Mouse (Mus musculus): ENCODE results near the gene Gm45261. TPM values are rescaled to one million over a fixed set of nuclear protein-coding genes. Genes with fewer than 3 reads are reported as not detected.

Gene Gm45261
- not detected in 2 replicates for polyA plus RNA-seq (2015; fragmentation: Nextera tagmentation; extraction: Ambion mirVana)

GRCm38 (mm10) chr1:80461348-80461747 is at the start of gene Gm45261:
TSS of gene Gm45261 (minus strand) at chr1:80461448.
- Histone ChIP-seq H3K27ac (ENCODE audit: low read depth, low read length) (no peak within 1 kb of the TSS), H3K27me3 (replicated peaks; ENCODE audit: control insufficient read depth, insufficient read depth, low read length) (no peaks in the 10 kb centered on the region), H3K4me2 (replicated peaks; ENCODE audit: low read depth) (no peak within 1 kb of the TSS), H3K4me1 (replicated peaks; ENCODE audit: control insufficient read depth, insufficient read depth, low read length) (no peaks in the 10 kb centered on the region), H3K9ac (ENCODE audit: low read depth, low read length) (no peak within 1 kb of the TSS), H3K4me3 (ENCODE audit: low read depth, low read length) (no peak within 1 kb of the TSS), H3K36me3 (ENCODE audit: control insufficient read depth, insufficient read depth) (no peaks in the 10 kb centered on the region), H3K9me3 (ENCODE audit: control insufficient read depth) (no peaks in the 10 kb centered on the region)
- no peak for ATAC-seq
- 87% methylated on average over 6 of the region's 6 CpGs for WGBS
- TF ChIP-seq CTCF (IDR thresholded peaks at IDR 0.05; ENCODE audit: low read depth): no peak

GRCm38 (mm10) chr1:80504757-80505156 is 43.5 kb upstream of the Gm45261 start:
- WGBS: 76% methylated on average over 2 of the region's 2 CpGs
- peak; percentile 54 for TF ChIP-seq CTCF (IDR thresholded peaks at IDR 0.05; ENCODE audit: low read depth)

GRCm38 (mm10) chr1:80504081-80504480 is 42.8 kb upstream of the Gm45261 start:
- Histone ChIP-seq H3K9ac (ENCODE audit: low read depth, low read length) (no peak overlapping the region), H3K27ac (ENCODE audit: low read depth, low read length) (no peak overlapping the region), H3K27me3 (replicated peaks; ENCODE audit: control insufficient read depth, insufficient read depth, low read length) (no peaks in the 10 kb centered on the region), H3K4me2 (replicated peaks; ENCODE audit: low read depth) (no peak overlapping the region), H3K36me3 (ENCODE audit: control insufficient read depth, insufficient read depth) (no peaks in the 10 kb centered on the region), H3K4me3 (ENCODE audit: low read depth, low read length) (no peak overlapping the region), H3K4me1 (replicated peaks; ENCODE audit: control insufficient read depth, insufficient read depth, low read length) (no peaks in the 10 kb centered on the region), H3K9me3 (ENCODE audit: control insufficient read depth) (no peaks in the 10 kb centered on the region)
- ATAC-seq: no peak
- WGBS: 84% methylated on average over 4 of the region's 4 CpGs
- TF ChIP-seq CTCF (IDR thresholded peaks at IDR 0.05; ENCODE audit: low read depth): no peak

More at GRCm38 (mm10) chr1:80504757-80505156, 43.5 kb upstream of the Gm45261 start:
- Histone ChIP-seq H3K36me3 (ENCODE audit: control insufficient read depth, insufficient read depth) (no peaks in the 10 kb centered on the region), H3K27me3 (replicated peaks; ENCODE audit: control insufficient read depth, insufficient read depth, low read length) (no peaks in the 10 kb centered on the region), H3K9me3 (ENCODE audit: control insufficient read depth) (no peaks in the 10 kb centered on the region), H3K4me3 (ENCODE audit: low read depth, low read length) (no peak overlapping the region), H3K4me1 (replicated peaks; ENCODE audit: control insufficient read depth, insufficient read depth, low read length) (no peaks in the 10 kb centered on the region), H3K27ac (ENCODE audit: low read depth, low read length) (no peak overlapping the region), H3K4me2 (replicated peaks; ENCODE audit: low read depth) (no peak overlapping the region), H3K9ac (ENCODE audit: low read depth, low read length) (no peak overlapping the region)
- no peak for ATAC-seq

GRCm38 (mm10) chr1:80502456-80503165 is 41.4 kb upstream of the Gm45261 start:
- H3K4me3 ChIP-seq (ENCODE audit: low read depth, low read length): no peak overlapping the region
- no peak overlapping the region for H3K4me2 ChIP-seq (replicated peaks; ENCODE audit: low read depth)
- ATAC-seq: no peak
- no peak overlapping the region for H3K9ac ChIP-seq (ENCODE audit: low read depth, low read length)
- TF ChIP-seq CTCF (IDR thresholded peaks at IDR 0.05; ENCODE audit: low read depth): no peak
- no peak overlapping the region for H3K27ac ChIP-seq (ENCODE audit: low read depth, low read length)
- H3K4me1 ChIP-seq (replicated peaks; ENCODE audit: control insufficient read depth, insufficient read depth, low read length): no peaks in the 10 kb centered on the region
- H3K9me3 ChIP-seq (ENCODE audit: control insufficient read depth): no peaks in the 10 kb centered on the region
- no peaks in the 10 kb centered on the region for H3K36me3 ChIP-seq (ENCODE audit: control insufficient read depth, insufficient read depth)
- 79% methylated on average over 9 of the region's 9 CpGs for WGBS
- H3K27me3 ChIP-seq (replicated peaks; ENCODE audit: control insufficient read depth, insufficient read depth, low read length): no peaks in the 10 kb centered on the region

GRCm38 (mm10) chr1:80499264-80499663 is 38.0 kb upstream of the Gm45261 start:
- Histone ChIP-seq H3K36me3 (ENCODE audit: control insufficient read depth, insufficient read depth) (no peaks in the 10 kb centered on the region), H3K9ac (ENCODE audit: low read depth, low read length) (no peak overlapping the region), H3K27me3 (replicated peaks; ENCODE audit: control insufficient read depth, insufficient read depth, low read length) (no peaks in the 10 kb centered on the region), H3K27ac (ENCODE audit: low read depth, low read length) (no peak overlapping the region), H3K4me3 (ENCODE audit: low read depth, low read length) (no peak overlapping the region), H3K4me2 (replicated peaks; ENCODE audit: low read depth) (no peak overlapping the region), H3K9me3 (ENCODE audit: control insufficient read depth) (no peaks in the 10 kb centered on the region), H3K4me1 (replicated peaks; ENCODE audit: control insufficient read depth, insufficient read depth, low read length) (no peaks in the 10 kb centered on the region)
- ATAC-seq: no peak
- WGBS: 88% methylated on average over 7 of the region's 7 CpGs
- no peak for TF ChIP-seq CTCF (IDR thresholded peaks at IDR 0.05; ENCODE audit: low read depth)

- no peak overlapping the region for H3K4me3 ChIP-seq (ENCODE audit: low read depth, low read length)
- no peak overlapping the region for H3K4me2 ChIP-seq (replicated peaks; ENCODE audit: low read depth)
- no peak for ATAC-seq
- no peaks in the 10 kb centered on the region for H3K4me1 ChIP-seq (replicated peaks; ENCODE audit: control insufficient read depth, insufficient read depth, low read length)
- no peak overlapping the region for H3K27ac ChIP-seq (ENCODE audit: low read depth, low read length)
- TF ChIP-seq CTCF (IDR thresholded peaks at IDR 0.05; ENCODE audit: low read depth): no peak
- no peaks in the 10 kb centered on the region for H3K9me3 ChIP-seq (ENCODE audit: control insufficient read depth)
- 82% methylated on average over 4 of the region's 4 CpGs for WGBS
- no peaks in the 10 kb centered on the region for H3K36me3 ChIP-seq (ENCODE audit: control insufficient read depth, insufficient read depth)
- H3K27me3 ChIP-seq (replicated peaks; ENCODE audit: control insufficient read depth, insufficient read depth, low read length): no peaks in the 10 kb centered on the region
- H3K9ac ChIP-seq (ENCODE audit: low read depth, low read length): no peak overlapping the region
Measured at GRCm38 (mm10) chr1:80496360-80496759, 35.1 kb upstream of the Gm45261 start.

All from intestine, postnatal 0 days (tissue).